Mouse (Mus musculus): ENCODE results near the gene Rgs14.

GRCm38 (mm10) chr13:55408546-55409120 lies 39.1 kb downstream of the Rgs14 start:
- TF ChIP-seq CHD2 (IDR thresholded peaks at IDR 0.05; ENCODE audit: low read depth, low read length) (no peak), ZNF384 (IDR thresholded peaks at IDR 0.05; ENCODE audit: low read depth, low read length) (no peak), HCFC1 (IDR thresholded peaks at IDR 0.05; ENCODE audit: borderline replicate concordance, insufficient read depth, low read length) (no peak), ZC3H11A (IDR thresholded peaks at IDR 0.05; ENCODE audit: borderline replicate concordance, low read depth, low read length) (no peak)
